Mouse (Mus musculus) forebrain, embryonic 10.5 days (tissue): Measurements from ENCODE around the gene Olfr1209. TPM values are rescaled to one million over a fixed set of nuclear protein-coding genes. Genes with fewer than 3 reads are reported as not detected.

ENCODE experiments used
- DNase-seq: peaks from one replicate; pipeline ENCODE4 v3.0.0-alpha.2; 2017; ENCODE audit warnings: low spot score; ENCODE audit errors: extremely low spot score
- H3K27ac ChIP-seq: fragments of 300-500 bp; sonication (generic); 2 replicates; pipeline ENCODE4 v1.5.1; 2016; ENCODE audit warnings: mild to moderate bottlenecking
- H3K27me3 ChIP-seq: fragments of 300-500 bp; sonication (generic); 2 replicates; pipeline ENCODE4 v1.6.1; 2016; ENCODE audit warnings: mild to moderate bottlenecking; ENCODE audit not compliant: poor library complexity, severe bottlenecking
- H3K36me3 ChIP-seq: fragments of 300-500 bp; sonication (generic); replicated peaks from 2 replicates; pipeline ENCODE4 v1.6.1; 2016; ENCODE audit warnings: mild to moderate bottlenecking, moderate library complexity
- H3K4me1 ChIP-seq: fragments of 300-500 bp; sonication (generic); 2 replicates; pipeline ENCODE4 v1.6.1; 2016
- H3K4me3 ChIP-seq: fragments of 300-500 bp; sonication (generic); 2 replicates; pipeline ENCODE4 v1.5.1; 2016; ENCODE audit warnings: mild to moderate bottlenecking, moderate library complexity
- H3K9me3 ChIP-seq: fragments of 300-500 bp; sonication (generic); 2 replicates; pipeline ENCODE4 v1.6.1; 2016; ENCODE audit warnings: mild to moderate bottlenecking, moderate library complexity
- WGBS: fragments of 180-500 bp; shearing (Covaris S2); methylation state at CpG from one replicate; pipeline ENCODE4 v1.1.7; 2016; 5-methylcytosine and 5-hydroxymethylcytosine counted together
- polyA plus RNA-seq: library from polyadenylated mRNA; unstranded; fragments of >200 nt; fragmentation: Nextera tagmentation; extraction: Ambion mirVana; gene quantifications from 2 replicates; pipeline ENCODE4 v1.2.1, GENCODE M21; 2016

The Olfr1209 gene
- not detected in 2 replicates for polyA plus RNA-seq

- DNase-seq, result no peak
- no peaks in the 10 kb centered on the region for H3K9me3 ChIP-seq
- no peak within 1 kb of the TSS for H3K4me3 ChIP-seq
- no peaks in the 10 kb centered on the region for H3K27me3 ChIP-seq
- no peaks in the 10 kb centered on the region for H3K36me3 ChIP-seq
- H3K27ac ChIP-seq, result no peak within 1 kb of the TSS
- 93% methylated on average over 3 of the region's 3 CpGs for WGBS
- H3K4me1 ChIP-seq, result no peaks in the 10 kb centered on the region
Measured at GRCm38 (mm10) chr2:88915057-88915456, at the start of gene Olfr1209. TSS of gene Olfr1209 (minus strand) at chr2:88915157.

DNA sequence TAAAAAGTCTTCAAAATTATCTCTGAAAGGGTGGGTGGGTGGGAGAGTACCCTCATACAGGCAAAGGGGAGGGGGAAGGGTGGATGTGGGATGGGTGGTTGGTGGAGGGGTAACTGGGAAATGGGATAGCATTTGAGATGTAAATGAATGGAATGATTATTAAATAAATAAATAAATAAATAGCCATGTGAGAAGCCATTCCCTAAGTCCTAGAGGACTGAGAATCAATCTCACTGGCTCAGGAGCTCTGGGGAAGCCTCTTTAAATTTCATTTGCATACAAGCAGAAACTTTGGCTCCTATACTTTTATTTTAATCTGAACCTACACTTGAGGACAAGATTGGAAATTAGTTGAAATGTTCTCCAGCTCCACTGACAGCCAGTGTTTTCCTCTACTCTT is 38.7 kb upstream of the Olfr1209 start, which contains the start of gene Olfr1212:
TSS of gene Olfr1212 (plus strand) at position 301 of the 400 bp plus-strand sequence.
- Histone ChIP-seq H3K36me3 (no peaks in the 10 kb centered on the region), H3K27me3 (no peaks in the 10 kb centered on the region), H3K4me1 (no peaks in the 10 kb centered on the region), H3K27ac (no peak within 1 kb of the TSS), H3K9me3 (no peaks in the 10 kb centered on the region), H3K4me3 (no peak within 1 kb of the TSS)
- no peak for DNase-seq

DNA sequence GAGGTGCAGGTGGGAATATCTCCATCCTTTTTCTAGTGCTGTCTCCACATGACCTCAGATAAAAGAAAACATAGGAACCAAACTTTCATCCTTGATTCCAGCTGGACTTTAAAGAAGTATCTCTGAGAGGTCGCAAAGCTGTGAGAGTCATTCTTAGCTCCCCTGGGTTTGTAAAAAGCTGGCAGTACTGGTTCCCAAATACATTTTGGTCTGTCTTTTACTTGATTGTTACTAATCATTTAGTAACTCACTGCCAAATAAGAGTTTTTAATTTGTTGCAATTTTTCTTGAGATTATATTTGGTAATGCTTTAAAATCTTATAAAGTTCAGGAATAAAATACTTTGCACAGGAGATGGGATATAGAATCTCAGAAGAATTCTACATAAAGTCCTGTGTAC is 23.1 kb upstream of the Olfr1209 start, which contains the start of gene Olfr1211:
TSS of gene Olfr1211 (minus strand) at position 101 of the 400 bp plus-strand sequence.
- H3K27ac ChIP-seq, result no peak within 1 kb of the TSS
- no peaks in the 10 kb centered on the region for H3K4me1 ChIP-seq
- H3K9me3 ChIP-seq, result no peaks in the 10 kb centered on the region
- no peaks in the 10 kb centered on the region for H3K27me3 ChIP-seq
- H3K4me3 ChIP-seq, result no peak within 1 kb of the TSS
- no peak for DNase-seq
- WGBS, result 86% methylated on average over 1 of the region's 1 CpGs
- H3K36me3 ChIP-seq, result no peaks in the 10 kb centered on the region

- Histone ChIP-seq H3K9me3 (no peaks in the 10 kb centered on the region), H3K27ac (no peak within 1 kb of the TSS), H3K4me1 (no peaks in the 10 kb centered on the region), H3K36me3 (no peaks in the 10 kb centered on the region), H3K4me3 (no peak within 1 kb of the TSS), H3K27me3 (no peaks in the 10 kb centered on the region)
- DNase-seq, result no peak
Measured at GRCm38 (mm10) chr2:88902211-88902610, 12.7 kb downstream of the Olfr1209 start, which contains the start of gene Olfr1208. TSS of gene Olfr1208 (minus strand) at chr2:88902311.

- WGBS, result 85% methylated on average over 2 of the region's 2 CpGs
- Histone ChIP-seq H3K9me3 (no peaks in the 10 kb centered on the region), H3K4me1 (no peaks in the 10 kb centered on the region), H3K36me3 (no peaks in the 10 kb centered on the region), H3K27ac (no peak within 1 kb of the TSS), H3K4me3 (no peak within 1 kb of the TSS), H3K27me3 (no peaks in the 10 kb centered on the region)
- DNase-seq, result no peak
Measured at GRCm38 (mm10) chr2:88862931-88863330, 52.0 kb downstream of the Olfr1209 start, which contains the start of gene Olfr1206. TSS of gene Olfr1206 (plus strand) at chr2:88863231.

Other genes with a start within 250 kb of the Olfr1209 start
- gene Olfr1193, start 239.5 kb downstream of the Olfr1209 start, polyA plus RNA-seq, result not detected in 2 replicates
- not detected in 2 replicates for gene Olfr1195, start 226.0 kb downstream of the Olfr1209 start, polyA plus RNA-seq
- not detected in 2 replicates for gene Olfr1196, start 210.6 kb downstream of the Olfr1209 start, polyA plus RNA-seq
- gene Olfr1197, start 182.8 kb downstream of the Olfr1209 start, polyA plus RNA-seq, result not detected in 2 replicates
- not detected in 2 replicates for gene Olfr1198, start 163.8 kb downstream of the Olfr1209 start, polyA plus RNA-seq
- not detected in 2 replicates for gene Olfr1199, start 154.7 kb downstream of the Olfr1209 start, polyA plus RNA-seq
- gene Olfr1200, start 144.7 kb downstream of the Olfr1209 start, polyA plus RNA-seq, result not detected in 2 replicates
- not detected in 2 replicates for gene Olfr1201, start 122.1 kb downstream of the Olfr1209 start, polyA plus RNA-seq
- 0.04 TPM in 1 of 2 replicates, not detected in the other for gene Olfr1202, start 100.7 kb downstream of the Olfr1209 start, polyA plus RNA-seq
- not detected in 2 replicates for gene Olfr1205, start 85.4 kb downstream of the Olfr1209 start, polyA plus RNA-seq
- not detected in 2 replicates for gene Olfr1204, start 65.9 kb downstream of the Olfr1209 start, polyA plus RNA-seq
- not detected in 2 replicates for gene Olfr1206, start 51.9 kb downstream of the Olfr1209 start, polyA plus RNA-seq
- not detected in 2 replicates for gene Olfr1208, start 12.8 kb downstream of the Olfr1209 start, polyA plus RNA-seq
- not detected in 2 replicates for gene Olfr1211, start 23.0 kb upstream of the Olfr1209 start, polyA plus RNA-seq
- not detected in 2 replicates for gene Olfr1212, start 38.8 kb upstream of the Olfr1209 start, polyA plus RNA-seq
- gene Gm13762, start 65.1 kb upstream of the Olfr1209 start, polyA plus RNA-seq, result not detected in 2 replicates
- not detected in 2 replicates for gene Olfr1214, start 77.5 kb upstream of the Olfr1209 start, polyA plus RNA-seq
- not detected in 2 replicates for gene Olfr1215, start 91.8 kb upstream of the Olfr1209 start, polyA plus RNA-seq
- not detected in 2 replicates for gene Olfr1216, start 103.2 kb upstream of the Olfr1209 start, polyA plus RNA-seq
- not detected in 2 replicates for gene Olfr1217, start 116.9 kb upstream of the Olfr1209 start, polyA plus RNA-seq
- gene Olfr1218, start 146.0 kb upstream of the Olfr1209 start, polyA plus RNA-seq, result not detected in 2 replicates
- gene Olfr1219, start 168.4 kb upstream of the Olfr1209 start, polyA plus RNA-seq, result not detected in 2 replicates
- gene Olfr1220, start 191.7 kb upstream of the Olfr1209 start, polyA plus RNA-seq, result not detected in 2 replicates
- gene Olfr1221, start 202.1 kb upstream of the Olfr1209 start, polyA plus RNA-seq, result not detected in 2 replicates
- gene Olfr1222, start 217.9 kb upstream of the Olfr1209 start, polyA plus RNA-seq, result not detected in 2 replicates
- not detected in 2 replicates for gene Olfr1223, start 236.4 kb upstream of the Olfr1209 start, polyA plus RNA-seq
- gene Olfr1224-ps1, start 248.9 kb upstream of the Olfr1209 start, polyA plus RNA-seq, result not detected in 2 replicates